Mouse (Mus musculus) ES-E14 (cell line): ENCODE measurements around the gene Suclg1.

ENCODE experiments used
- CHD2 ChIP-seq: IDR thresholded peaks from 2 replicates; pipeline ENCODE4 v1.6.1; 2014; ENCODE audit warnings: mild to moderate bottlenecking, low read depth, low read length, inconsistent platforms
- HCFC1 ChIP-seq: IDR thresholded peaks from 2 replicates; pipeline ENCODE4 v1.6.1; 2012; ENCODE audit warnings: low read length, inconsistent platforms, borderline replicate concordance; ENCODE audit not compliant: insufficient read depth
- MAFK ChIP-seq: IDR thresholded peaks from 2 replicates; pipeline ENCODE4 v1.6.1; 2014; ENCODE audit warnings: mild to moderate bottlenecking, low read depth, low read length, inconsistent platforms; ENCODE audit not compliant: insufficient read depth
- ZC3H11A ChIP-seq: IDR thresholded peaks from 2 replicates; pipeline ENCODE4 v1.6.1; 2012; ENCODE audit warnings: low read depth, mild to moderate bottlenecking, inconsistent platforms, low read length, borderline replicate concordance
- ZNF384 ChIP-seq: IDR thresholded peaks from 2 replicates; pipeline ENCODE4 v1.6.1; 2012; ENCODE audit warnings: low read depth, low read length, inconsistent platforms

DNA sequence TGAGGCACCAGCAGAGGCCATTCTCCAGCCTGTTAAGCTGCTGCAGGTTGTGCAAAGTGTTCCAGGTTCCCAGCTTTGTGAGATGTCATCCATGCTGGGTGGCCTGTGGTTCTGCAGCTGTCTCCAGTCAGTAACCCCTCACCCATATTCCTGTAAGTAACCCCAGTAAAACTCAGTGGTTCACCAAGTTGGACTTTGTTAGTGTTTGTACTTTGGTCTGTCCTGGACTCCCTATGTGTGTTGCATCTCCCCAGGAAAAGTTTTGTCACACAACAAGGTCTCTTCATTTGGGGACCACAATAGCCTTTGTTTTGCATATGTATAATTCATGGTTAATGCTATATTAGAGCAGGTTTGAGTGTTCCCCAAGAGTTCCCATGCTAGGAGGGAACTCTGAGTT, 4.2 kb downstream of the Suclg1 start:
- TF ChIP-seq ZC3H11A (no peak), ZNF384 (no peak), MAFK (no peak), CHD2 (no peak), HCFC1 (no peak)
